Mouse (Mus musculus) kidney, embryonic 15.5 days (tissue): ENCODE measurements around the gene Fam102b. TPM values are rescaled to one million over a fixed set of nuclear protein-coding genes. Genes with fewer than 3 reads are reported as not detected.

ENCODE experiments used
- ATAC-seq: fragments of 200-750 bp; cut with Nextera tagmentation; replicated peaks from 2 replicates; pipeline ENCODE4 v1.8.0; 2017; ENCODE audit warnings: moderate TSS enrichment; ENCODE audit not compliant: low FRiP score
- H3K27ac ChIP-seq: fragments of 300-500 bp; sonication (generic); 2 replicates; pipeline ENCODE4 v1.5.1; 2015; ENCODE audit warnings: mild to moderate bottlenecking, inconsistent platforms
- H3K27me3 ChIP-seq: fragments of 300-500 bp; sonication (generic); 2 replicates; pipeline ENCODE4 v1.6.1; 2015; ENCODE audit warnings: inconsistent platforms
- H3K36me3 ChIP-seq: fragments of 300-500 bp; sonication (generic); 2 replicates; pipeline ENCODE4 v1.6.1; 2015; ENCODE audit warnings: inconsistent platforms
- H3K4me1 ChIP-seq: fragments of 300-500 bp; sonication (generic); 2 replicates; pipeline ENCODE4 v1.6.1; 2015; ENCODE audit warnings: inconsistent platforms
- H3K4me2 ChIP-seq: fragments of 300-500 bp; sonication (generic); 2 replicates; pipeline ENCODE4 v1.6.1; 2015; ENCODE audit warnings: moderate library complexity, mild to moderate bottlenecking, inconsistent platforms
- H3K4me3 ChIP-seq: fragments of 300-500 bp; sonication (generic); replicated peaks from 2 replicates; pipeline ENCODE4 v1.5.1; 2015; ENCODE audit warnings: mild to moderate bottlenecking, inconsistent platforms
- H3K9ac ChIP-seq: fragments of 300-500 bp; sonication (generic); 2 replicates; pipeline ENCODE4 v1.6.1; 2015; ENCODE audit warnings: mild to moderate bottlenecking, inconsistent platforms
- H3K9me3 ChIP-seq: fragments of 300-500 bp; sonication (generic); replicated peaks from 2 replicates; pipeline ENCODE4 v1.6.1; 2016; ENCODE audit warnings: inconsistent platforms
- WGBS: fragments of 180-500 bp; shearing (Covaris S2); methylation state at CpG from one replicate; pipeline ENCODE4 v1.1.7; 2015; ENCODE audit warnings: mixed read lengths; 5-methylcytosine and 5-hydroxymethylcytosine counted together
- polyA plus RNA-seq: library from polyadenylated mRNA; unstranded; fragments of >200 nt; fragmentation: Nextera tagmentation; extraction: Ambion mirVana; gene quantifications from 2 replicates; pipeline ENCODE4 v1.2.1, GENCODE M21; 2015

Gene Fam102b
- polyA plus RNA-seq, 1 experiment from 2014 or later: 4.7 TPM

GRCm38 (mm10) chr3:108974920-108975485 lies 52.4 kb downstream of the Fam102b start:
- ATAC-seq: peak; percentile 69
- no peak overlapping the region for H3K4me3 ChIP-seq
- H3K9me3 ChIP-seq: no peaks in the 10 kb centered on the region
- H3K4me2 ChIP-seq: no peak overlapping the region
- no peak overlapping the region for H3K9ac ChIP-seq
- no peak overlapping the region for H3K27ac ChIP-seq
- no peaks in the 10 kb centered on the region for H3K27me3 ChIP-seq
- WGBS: 69% methylated on average over 15 of the region's 15 CpGs
- H3K4me1 ChIP-seq: 0 out of 2 replicates have a peak, but pooled peaks cover 4% of the 10 kb centered on the region
- H3K36me3 ChIP-seq: peaks cover 27% of the 10 kb centered on the region

GRCm38 (mm10) chr3:108973980-108974660 lies 53.3 kb downstream of the Fam102b start:
- no peak for ATAC-seq
- Histone ChIP-seq H3K36me3 (peaks cover 18% of the 10 kb centered on the region), H3K27ac (no peak overlapping the region), H3K9ac (no peak overlapping the region), H3K27me3 (no peaks in the 10 kb centered on the region), H3K4me3 (no peak overlapping the region), H3K9me3 (no peaks in the 10 kb centered on the region), H3K4me2 (no peak overlapping the region), H3K4me1 (0 out of 2 replicates have a peak, but pooled peaks cover 4% of the 10 kb centered on the region)
- 77% methylated on average over 13 of the region's 13 CpGs for WGBS

- H3K4me3 ChIP-seq: no peak overlapping the region
- WGBS: 96% methylated on average over 3 of the region's 3 CpGs
- H3K27ac ChIP-seq: no peak overlapping the region
- no peak overlapping the region for H3K9ac ChIP-seq
- peaks cover 4% of the 10 kb centered on the region for H3K4me1 ChIP-seq
- ATAC-seq: no peak
- no peaks in the 10 kb centered on the region for H3K9me3 ChIP-seq
- no peaks in the 10 kb centered on the region for H3K27me3 ChIP-seq
- no peak overlapping the region for H3K4me2 ChIP-seq
- H3K36me3 ChIP-seq: no peaks in the 10 kb centered on the region
These were observed 61.4 kb downstream of the Fam102b start for GRCm38 (mm10) chr3:108966051-108966450.

GRCm38 (mm10) chr3:108964361-108965044 lies 62.9 kb downstream of the Fam102b start:
- ATAC-seq: no peak
- H3K36me3 ChIP-seq: no peaks in the 10 kb centered on the region
- H3K4me3 ChIP-seq: no peak overlapping the region
- H3K27ac ChIP-seq: no peak overlapping the region
- H3K4me2 ChIP-seq: no peak overlapping the region
- 81% methylated on average over 7 of the region's 7 CpGs for WGBS
- no peak overlapping the region for H3K9ac ChIP-seq
- peaks cover 9% of the 10 kb centered on the region for H3K4me1 ChIP-seq
- no peaks in the 10 kb centered on the region for H3K27me3 ChIP-seq
- H3K9me3 ChIP-seq: no peaks in the 10 kb centered on the region

GRCm38 (mm10) chr3:108963776-108964175 lies 63.6 kb downstream of the Fam102b start:
- H3K4me3 ChIP-seq: no peak overlapping the region
- 77% methylated on average over 3 of the region's 3 CpGs for WGBS

GRCm38 (mm10) chr3:108963278-108963677 lies 64.1 kb downstream of the Fam102b start:
- H3K9ac ChIP-seq: no peak overlapping the region
- peaks cover 9% of the 10 kb centered on the region for H3K4me1 ChIP-seq
- no peaks in the 10 kb centered on the region for H3K9me3 ChIP-seq
- H3K36me3 ChIP-seq: no peaks in the 10 kb centered on the region
- H3K27ac ChIP-seq: no peak overlapping the region
- 92% methylated on average over 3 of the region's 3 CpGs for WGBS
- no peak overlapping the region for H3K4me2 ChIP-seq
- H3K4me3 ChIP-seq: no peak overlapping the region
- no peak for ATAC-seq
- H3K27me3 ChIP-seq: no peaks in the 10 kb centered on the region

More at GRCm38 (mm10) chr3:108963776-108964175, 63.6 kb downstream of the Fam102b start:
- Histone ChIP-seq H3K9ac (no peak overlapping the region), H3K27me3 (no peaks in the 10 kb centered on the region), H3K36me3 (no peaks in the 10 kb centered on the region), H3K4me2 (no peak overlapping the region), H3K4me1 (peaks cover 9% of the 10 kb centered on the region), H3K27ac (no peak overlapping the region), H3K9me3 (no peaks in the 10 kb centered on the region)
- no peak for ATAC-seq

GRCm38 (mm10) chr3:108961655-108962054 lies 65.8 kb downstream of the Fam102b start:
- Histone ChIP-seq H3K36me3 (no peaks in the 10 kb centered on the region), H3K27me3 (no peaks in the 10 kb centered on the region), H3K9me3 (no peaks in the 10 kb centered on the region), H3K4me2 (no peak overlapping the region), H3K4me1 (peaks cover 9% of the 10 kb centered on the region), H3K27ac (no peak overlapping the region), H3K4me3 (no peak overlapping the region), H3K9ac (no peak overlapping the region)
- WGBS: 62% methylated on average over 6 of the region's 6 CpGs
- no peak for ATAC-seq

- Histone ChIP-seq H3K4me3 (no peak overlapping the region), H3K27ac (no peak overlapping the region), H3K9ac (no peak overlapping the region), H3K4me2 (no peak overlapping the region), H3K27me3 (no peaks in the 10 kb centered on the region), H3K36me3 (no peaks in the 10 kb centered on the region), H3K9me3 (no peaks in the 10 kb centered on the region), H3K4me1 (peaks cover 9% of the 10 kb centered on the region)
- ATAC-seq: no peak
- WGBS: 51% methylated on average over 7 of the region's 7 CpGs
These were observed 66.2 kb downstream of the Fam102b start for GRCm38 (mm10) chr3:108961226-108961625.

GRCm38 (mm10) chr3:108959680-108960295 lies 67.6 kb downstream of the Fam102b start:
- Histone ChIP-seq H3K4me1 (peaks cover 9% of the 10 kb centered on the region), H3K9ac (no peak overlapping the region), H3K36me3 (no peaks in the 10 kb centered on the region), H3K27ac (no peak overlapping the region), H3K27me3 (no peaks in the 10 kb centered on the region), H3K9me3 (no peaks in the 10 kb centered on the region), H3K4me3 (no peak overlapping the region), H3K4me2 (no peak overlapping the region)
- no peak for ATAC-seq
- WGBS: 62% methylated on average over 13 of the region's 13 CpGs

- Histone ChIP-seq H3K36me3 (no peaks in the 10 kb centered on the region), H3K4me3 (no peak overlapping the region), H3K9ac (no peak overlapping the region), H3K27ac (no peak overlapping the region), H3K27me3 (no peaks in the 10 kb centered on the region), H3K4me2 (no peak overlapping the region), H3K4me1 (peaks cover 9% of the 10 kb centered on the region), H3K9me3 (no peaks in the 10 kb centered on the region)
- ATAC-seq: no peak
These were observed 69.4 kb downstream of the Fam102b start for GRCm38 (mm10) chr3:108957976-108958375.

GRCm38 (mm10) chr3:108940996-108941395 lies 86.4 kb downstream of the Fam102b start:
- Histone ChIP-seq H3K4me1 (no peaks in the 10 kb centered on the region; the same call in 1 of the 2 replicates), H3K4me3 (no peak overlapping the region), H3K27ac (no peak overlapping the region), H3K36me3 (no peaks in the 10 kb centered on the region), H3K9ac (no peak overlapping the region), H3K9me3 (0 out of 2 replicates have a peak, but pooled peaks cover 5% of the 10 kb centered on the region), H3K27me3 (no peaks in the 10 kb centered on the region), H3K4me2 (no peak overlapping the region)
- no peak for ATAC-seq
- WGBS: 84% methylated on average over 10 of the region's 10 CpGs
